Mouse (Mus musculus) testis, adult 2 months (tissue): ENCODE results near the gene Cep131.

Source experiments
- CTCF ChIP-seq: fragments of 200-500 bp; IDR thresholded peaks from 2 replicates; pipeline ENCODE4 v1.5.1; 2012; ENCODE audit warnings: low read depth, mild to moderate bottlenecking, inconsistent platforms, low read length, moderate library complexity; ENCODE audit not compliant: control insufficient read depth, insufficient read depth, insufficient replicate concordance
- POLR2A ChIP-seq: fragments of 200-500 bp; IDR thresholded peaks from 2 replicates; pipeline ENCODE4 v1.6.1; 2012; ENCODE audit warnings: low read depth, mild to moderate bottlenecking, inconsistent platforms, low read length, moderate library complexity; ENCODE audit not compliant: control insufficient read depth

DNA sequence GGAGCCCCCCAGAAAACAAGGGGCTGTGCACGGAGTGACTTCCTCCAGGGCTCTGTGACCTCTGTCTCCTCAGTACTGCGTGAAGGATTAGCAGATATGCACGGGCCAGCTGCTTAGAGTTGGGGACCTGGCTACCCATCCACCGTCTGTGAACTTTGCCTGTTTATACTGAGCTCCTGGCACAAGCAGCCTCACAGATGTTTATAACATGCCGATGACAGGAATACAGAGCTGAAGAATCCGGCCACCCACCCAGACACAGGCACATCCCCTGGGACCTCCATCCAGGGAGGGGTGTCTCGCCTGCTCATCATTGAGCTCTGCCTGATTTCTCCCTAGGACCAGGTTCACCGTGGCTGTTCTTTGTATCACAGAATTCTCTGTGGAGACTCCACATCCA is 54.6 kb downstream of the Cep131 start:
- TF ChIP-seq CTCF (no peak), POLR2A (no peak)
